Mouse (Mus musculus) liver, embryonic 15.5 days (tissue): ENCODE measurements around the gene Ralgps2. TPM values are rescaled to one million over a fixed set of nuclear protein-coding genes. Genes with fewer than 3 reads are reported as not detected.

Experiments used
- ATAC-seq: fragments of 200-750 bp; cut with Nextera tagmentation; 2 replicates; pipeline ENCODE4 v1.8.0; 2017; ENCODE audit warnings: moderate number of reproducible peaks, mild to moderate bottlenecking, moderate library complexity; ENCODE audit not compliant: insufficient read depth
- H3K27ac ChIP-seq: fragments of 300-500 bp; sonication (generic); replicated peaks from 2 replicates; pipeline ENCODE4 v1.5.1; 2015; ENCODE audit warnings: mild to moderate bottlenecking, inconsistent platforms
- H3K27me3 ChIP-seq: fragments of 300-500 bp; sonication (generic); 2 replicates; pipeline ENCODE4 v1.6.1; 2015; ENCODE audit warnings: mild to moderate bottlenecking, inconsistent platforms
- H3K36me3 ChIP-seq: fragments of 300-500 bp; sonication (generic); replicated peaks from 2 replicates; pipeline ENCODE4 v1.6.1; 2015; ENCODE audit warnings: moderate library complexity, mild to moderate bottlenecking, inconsistent platforms
- H3K4me1 ChIP-seq: fragments of 300-500 bp; sonication (generic); replicated peaks from 2 replicates; pipeline ENCODE4 v1.6.1; 2015; ENCODE audit warnings: inconsistent platforms
- H3K4me2 ChIP-seq: fragments of 300-500 bp; sonication (generic); 2 replicates; pipeline ENCODE4 v1.6.1; 2015; ENCODE audit warnings: moderate library complexity, mild to moderate bottlenecking, inconsistent platforms
- H3K4me3 ChIP-seq: fragments of 300-500 bp; sonication (generic); replicated peaks from 2 replicates; pipeline ENCODE4 v1.5.1; 2015; ENCODE audit warnings: mild to moderate bottlenecking, inconsistent platforms
- H3K9ac ChIP-seq: fragments of 300-500 bp; sonication (generic); 2 replicates; pipeline ENCODE4 v1.6.1; 2015; ENCODE audit warnings: moderate library complexity, mild to moderate bottlenecking, inconsistent platforms
- H3K9me3 ChIP-seq: fragments of 300-500 bp; sonication (generic); replicated peaks from 2 replicates; pipeline ENCODE4 v1.6.1; 2016; ENCODE audit warnings: inconsistent platforms
- WGBS: fragments of 180-500 bp; shearing (Covaris S2); methylation state at CpG from one replicate; pipeline ENCODE4 v1.1.7; 2015; ENCODE audit warnings: mixed read lengths; ENCODE audit not compliant: insufficient replicate concordance; 5-methylcytosine and 5-hydroxymethylcytosine counted together
- polyA plus RNA-seq: library from polyadenylated mRNA; unstranded; fragments of >200 nt; fragmentation: Nextera tagmentation; extraction: Ambion mirVana; gene quantifications from 2 replicates; pipeline ENCODE4 v1.2.1, GENCODE M21; 2015

Ralgps2 gene
- polyA plus RNA-seq, 1 experiment from 2014 or later: 14.7 TPM

DNA sequence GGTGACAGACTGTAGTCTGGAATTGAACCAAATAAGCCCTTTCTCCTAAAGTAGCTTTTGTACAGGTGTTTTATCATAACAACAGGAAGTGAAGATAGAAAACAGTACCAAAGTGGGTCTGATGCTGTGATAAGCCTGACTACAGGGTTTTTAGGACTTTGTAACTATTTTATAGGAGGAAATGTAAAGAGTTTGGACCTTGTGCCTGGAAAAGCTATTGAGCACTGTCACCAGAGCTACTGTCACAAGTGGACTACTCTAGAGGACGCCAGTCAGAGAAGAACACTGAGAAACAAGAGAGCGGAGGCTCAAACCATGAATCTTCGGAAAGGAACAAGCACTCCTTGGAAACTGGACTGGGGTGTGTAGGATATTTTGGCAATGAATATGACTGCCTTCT lies 35.5 kb downstream of the Ralgps2 start:
- Histone ChIP-seq H3K27ac (no peak overlapping the region), H3K4me2 (no peak overlapping the region), H3K27me3 (no peaks in the 10 kb centered on the region), H3K9ac (no peak overlapping the region), H3K4me3 (no peak overlapping the region), H3K4me1 (no peaks in the 10 kb centered on the region), H3K9me3 (no peaks in the 10 kb centered on the region), H3K36me3 (no peaks in the 10 kb centered on the region; the same call in 1 of the 2 replicates)
- ATAC-seq: no peak
- 72% methylated on average over 3 of the region's 3 CpGs for whole genome bisulfite sequencing

- H3K9ac ChIP-seq: no peak overlapping the region
- 72% methylated on average over 6 of the region's 6 CpGs for WGBS
- ATAC-seq: no peak
Observed at GRCm38 (mm10) chr1:156901689-156902088, 37.7 kb downstream of the Ralgps2 start.

DNA sequence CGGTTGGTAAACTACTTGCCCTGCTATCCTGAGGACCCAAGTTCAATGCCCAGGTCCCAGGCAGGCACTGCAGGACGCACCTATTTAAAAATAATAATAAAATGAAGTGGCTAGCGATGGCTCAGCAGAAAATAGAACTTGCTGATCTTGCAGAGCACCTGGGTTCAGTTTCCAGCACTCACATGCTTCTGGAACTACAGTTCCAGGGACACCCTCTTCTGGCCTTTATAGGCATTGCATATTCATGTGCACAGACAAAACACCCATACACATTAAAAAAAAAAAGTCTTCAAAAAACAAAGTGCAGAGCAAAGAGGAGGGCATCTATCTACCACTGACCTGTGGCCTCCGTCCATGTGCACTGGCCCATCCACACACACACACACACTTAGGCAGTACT lies 47.9 kb downstream of the Ralgps2 start:
- Histone ChIP-seq H3K4me1 (no peaks in the 10 kb centered on the region), H3K27me3 (no peaks in the 10 kb centered on the region), H3K36me3 (peaks cover 5% of the 10 kb centered on the region; the same call in 1 of the 2 replicates), H3K27ac (no peak overlapping the region), H3K4me2 (no peak overlapping the region), H3K9ac (no peak overlapping the region), H3K9me3 (no peaks in the 10 kb centered on the region), H3K4me3 (no peak overlapping the region)
- WGBS: 78% methylated on average over 4 of the region's 4 CpGs
- no peak for ATAC-seq

More at GRCm38 (mm10) chr1:156901689-156902088, 37.7 kb downstream of the Ralgps2 start:
- H3K27ac ChIP-seq: no peak overlapping the region
- H3K36me3 ChIP-seq: no peaks in the 10 kb centered on the region; the same call in 1 of the 2 replicates
- no peak overlapping the region for H3K4me2 ChIP-seq
- H3K4me1 ChIP-seq: no peaks in the 10 kb centered on the region
- H3K27me3 ChIP-seq: no peaks in the 10 kb centered on the region
- no peaks in the 10 kb centered on the region for H3K9me3 ChIP-seq
- no peak overlapping the region for H3K4me3 ChIP-seq

DNA sequence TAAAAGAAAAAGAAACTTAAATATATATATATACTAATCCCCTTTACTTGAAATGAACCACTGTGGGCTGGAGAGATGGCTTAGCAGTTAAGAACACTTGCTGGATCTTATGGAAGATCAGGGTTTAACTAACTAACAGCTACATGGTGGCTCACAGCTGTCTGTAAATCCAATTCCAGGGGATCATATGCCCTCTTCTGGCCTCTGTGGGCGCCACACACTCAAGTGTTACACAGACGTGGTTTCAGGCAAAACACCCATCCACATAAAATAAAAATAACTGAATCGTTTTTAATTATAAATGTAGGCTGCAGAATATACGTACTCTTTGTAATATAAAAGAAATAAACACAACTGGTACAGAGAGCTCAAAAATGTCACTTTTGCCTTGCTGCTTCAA lies 50.6 kb downstream of the Ralgps2 start:
- no peak overlapping the region for H3K4me2 ChIP-seq
- no peak overlapping the region for H3K9ac ChIP-seq
- H3K4me3 ChIP-seq: no peak overlapping the region
- peaks cover 5% of the 10 kb centered on the region; the same call in 1 of the 2 replicates for H3K36me3 ChIP-seq
- ATAC-seq: no peak
- no peaks in the 10 kb centered on the region for H3K4me1 ChIP-seq
- no peaks in the 10 kb centered on the region for H3K27me3 ChIP-seq
- H3K9me3 ChIP-seq: no peaks in the 10 kb centered on the region
- WGBS: 58% methylated on average over 4 of the region's 4 CpGs
- H3K27ac ChIP-seq: no peak overlapping the region

DNA sequence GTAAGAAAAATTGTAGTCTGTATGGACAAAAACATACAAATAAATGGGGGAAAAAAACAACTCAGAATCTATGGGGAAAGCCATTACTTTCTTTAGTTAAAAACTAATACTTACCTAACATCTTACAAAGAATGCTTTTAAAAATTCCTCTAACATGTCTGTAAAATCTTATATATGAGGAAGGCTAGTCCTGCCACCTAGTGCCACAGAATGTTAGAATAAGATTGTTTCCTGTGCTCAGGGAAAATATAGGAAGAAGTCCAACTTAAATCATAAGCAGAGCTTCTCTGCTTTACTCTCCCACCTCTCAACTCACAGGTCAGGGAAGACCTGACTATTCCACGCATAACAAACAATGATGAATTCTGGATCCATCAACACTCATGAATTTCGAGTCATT lies 53.5 kb downstream of the Ralgps2 start:
- no peak overlapping the region for H3K27ac ChIP-seq
- WGBS: 65% methylated on average over 2 of the region's 2 CpGs
- no peak for ATAC-seq
- no peaks in the 10 kb centered on the region for H3K9me3 ChIP-seq
- no peak overlapping the region for H3K4me2 ChIP-seq
- H3K4me3 ChIP-seq: no peak overlapping the region
- H3K27me3 ChIP-seq: no peaks in the 10 kb centered on the region
- H3K4me1 ChIP-seq: no peaks in the 10 kb centered on the region
- H3K9ac ChIP-seq: no peak overlapping the region
- H3K36me3 ChIP-seq: peaks cover 17% of the 10 kb centered on the region

DNA sequence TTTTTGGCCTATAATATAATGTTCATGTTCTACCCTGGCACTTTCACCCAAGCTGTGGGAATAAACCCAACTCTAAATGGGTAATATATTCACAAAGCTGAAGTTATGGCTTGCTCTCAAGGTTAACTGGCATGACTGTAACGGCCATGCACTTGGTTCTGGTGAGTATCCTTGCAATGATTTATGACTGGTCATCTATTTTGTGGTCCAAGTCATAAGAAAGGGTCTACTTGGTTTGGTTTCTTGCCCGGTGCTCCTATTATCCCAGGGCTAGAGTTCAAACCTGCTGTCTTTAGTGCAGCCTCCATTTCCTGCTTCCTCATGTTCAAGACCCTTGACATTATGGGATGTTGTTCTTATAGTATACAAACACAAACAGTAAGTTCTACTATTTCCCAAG lies 54.6 kb downstream of the Ralgps2 start:
- H3K4me3 ChIP-seq: no peak overlapping the region
- no peak for ATAC-seq

GRCm38 (mm10) chr1:156870616-156871015 lies 68.8 kb downstream of the Ralgps2 start:
- no peaks in the 10 kb centered on the region for H3K9me3 ChIP-seq
- no peak overlapping the region for H3K4me3 ChIP-seq
- H3K9ac ChIP-seq: no peak overlapping the region
- H3K4me2 ChIP-seq: no peak overlapping the region
- H3K27me3 ChIP-seq: no peaks in the 10 kb centered on the region
- WGBS: 67% methylated on average over 4 of the region's 4 CpGs
- H3K4me1 ChIP-seq: no peaks in the 10 kb centered on the region; the same call in 1 of the 2 replicates
- H3K27ac ChIP-seq: no peak overlapping the region
- H3K36me3 ChIP-seq: no peaks in the 10 kb centered on the region
- ATAC-seq: no peak

More for the DNA sequence above, 54.6 kb downstream of the Ralgps2 start:
- Histone ChIP-seq H3K9ac (no peak overlapping the region), H3K36me3 (peaks cover 17% of the 10 kb centered on the region), H3K4me2 (no peak overlapping the region), H3K27ac (no peak overlapping the region), H3K4me1 (no peaks in the 10 kb centered on the region), H3K9me3 (no peaks in the 10 kb centered on the region), H3K27me3 (no peaks in the 10 kb centered on the region)
- WGBS: 67% methylated on average over 2 of the region's 2 CpGs

GRCm38 (mm10) chr1:156870028-156870427 lies 69.4 kb downstream of the Ralgps2 start:
- Histone ChIP-seq H3K4me3 (no peak overlapping the region), H3K27ac (no peak overlapping the region), H3K9me3 (no peaks in the 10 kb centered on the region), H3K9ac (no peak overlapping the region), H3K4me2 (no peak overlapping the region), H3K4me1 (no peaks in the 10 kb centered on the region; the same call in 1 of the 2 replicates), H3K36me3 (no peaks in the 10 kb centered on the region), H3K27me3 (no peaks in the 10 kb centered on the region)
- WGBS: 47% methylated on average over 5 of the region's 5 CpGs
- no peak for ATAC-seq

DNA sequence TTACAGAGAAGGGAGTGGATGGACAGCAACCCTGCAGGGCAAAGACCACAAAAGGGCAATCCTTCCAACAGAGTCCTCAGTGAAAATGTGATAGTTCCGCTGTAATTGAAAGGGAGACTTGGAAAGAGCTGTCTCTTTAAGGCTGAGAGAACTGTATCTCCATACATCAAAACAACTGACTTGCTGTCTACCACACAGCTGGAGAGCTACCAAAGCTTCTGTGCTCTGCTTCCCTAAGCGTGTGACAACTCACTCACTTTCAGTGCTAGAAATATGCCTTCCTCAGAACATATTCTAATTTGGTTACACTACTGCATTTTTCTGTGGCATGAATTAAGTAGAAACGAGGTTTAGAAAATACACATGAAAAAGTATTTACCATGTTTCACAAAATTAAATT lies 75.2 kb downstream of the Ralgps2 start:
- H3K27me3 ChIP-seq: no peaks in the 10 kb centered on the region
- H3K9ac ChIP-seq: no peak overlapping the region
- peaks cover 12% of the 10 kb centered on the region for H3K4me1 ChIP-seq
- no peak overlapping the region for H3K27ac ChIP-seq
- no peaks in the 10 kb centered on the region for H3K36me3 ChIP-seq
- ATAC-seq: no peak
- no peaks in the 10 kb centered on the region for H3K9me3 ChIP-seq
- WGBS: 69% methylated on average over 3 of the region's 3 CpGs
- no peak overlapping the region for H3K4me3 ChIP-seq
- H3K4me2 ChIP-seq: no peak overlapping the region

- Histone ChIP-seq H3K9ac (no peak overlapping the region), H3K4me2 (no peak overlapping the region), H3K27me3 (no peaks in the 10 kb centered on the region), H3K4me1 (peaks cover 12% of the 10 kb centered on the region), H3K27ac (no peak overlapping the region), H3K9me3 (no peaks in the 10 kb centered on the region), H3K36me3 (no peaks in the 10 kb centered on the region), H3K4me3 (no peak overlapping the region)
- WGBS: 71% methylated on average over 3 of the region's 3 CpGs
- ATAC-seq: no peak
Observed at GRCm38 (mm10) chr1:156863726-156864125, 75.7 kb downstream of the Ralgps2 start.

DNA sequence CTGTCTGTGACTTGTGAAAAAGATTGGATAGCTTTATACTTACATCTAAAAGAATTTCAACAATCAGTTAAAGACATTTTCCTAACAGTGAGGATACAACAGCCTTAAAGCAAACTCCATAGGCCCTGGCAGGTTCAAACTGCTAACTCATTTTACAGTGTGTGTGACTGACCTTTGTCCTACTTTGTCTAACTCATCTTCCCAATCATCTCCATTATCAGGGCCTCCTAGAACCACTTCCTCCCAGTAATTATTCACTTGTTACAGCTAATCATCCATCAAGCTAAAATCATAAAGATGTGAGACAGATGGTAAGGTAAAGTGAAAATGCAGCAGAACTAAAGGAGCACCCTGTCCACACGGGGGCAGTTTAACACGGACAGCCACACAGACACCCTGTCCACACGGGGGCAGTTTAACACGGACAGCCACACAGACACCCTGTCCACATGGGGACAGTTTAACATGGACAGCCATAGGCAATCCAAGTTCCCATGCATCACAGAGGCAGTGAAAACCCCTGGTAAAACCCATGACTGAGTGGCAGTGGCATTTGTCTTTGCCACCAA lies 77.9 kb downstream of the Ralgps2 start:
- H3K4me3 ChIP-seq: no peak overlapping the region
- H3K27me3 ChIP-seq: no peaks in the 10 kb centered on the region
- 22% methylated on average over 4 of the region's 4 CpGs for whole genome bisulfite sequencing
- H3K4me2 ChIP-seq: no peak overlapping the region
- no peaks in the 10 kb centered on the region for H3K36me3 ChIP-seq
- no peaks in the 10 kb centered on the region for H3K9me3 ChIP-seq
- peaks cover 12% of the 10 kb centered on the region for H3K4me1 ChIP-seq
- H3K27ac ChIP-seq: no peak overlapping the region
- no peak overlapping the region for H3K9ac ChIP-seq
- ATAC-seq: no peak

DNA sequence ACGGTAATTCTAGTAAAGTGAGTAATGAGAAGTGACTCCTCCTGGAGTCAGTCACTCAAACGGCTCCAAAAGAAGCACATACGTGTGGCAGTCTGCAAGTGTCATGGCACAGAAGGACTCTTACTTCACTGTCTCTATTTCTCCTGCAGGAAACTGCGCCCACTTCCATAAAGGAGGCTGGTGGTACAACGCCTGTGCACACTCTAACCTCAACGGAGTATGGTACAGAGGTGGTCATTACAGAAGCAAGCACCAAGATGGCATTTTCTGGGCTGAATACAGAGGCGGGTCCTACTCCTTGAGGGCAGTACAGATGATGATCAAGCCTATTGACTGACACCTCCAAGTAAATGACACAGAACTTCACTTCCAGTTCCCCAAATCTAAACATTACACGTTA lies 79.2 kb downstream of the Ralgps2 start:
- Histone ChIP-seq H3K4me1 (peaks cover 12% of the 10 kb centered on the region), H3K9me3 (no peaks in the 10 kb centered on the region), H3K36me3 (no peaks in the 10 kb centered on the region), H3K4me2 (0 out of 2 replicates have a peak overlapping the region, but pooled peaks have one; percentile 18), H3K27ac (no peak overlapping the region), H3K9ac (no peak overlapping the region), H3K4me3 (no peak overlapping the region), H3K27me3 (no peaks in the 10 kb centered on the region)
- no peak for ATAC-seq
- 47% methylated on average over 8 of the region's 8 CpGs for WGBS
